Mouse (Mus musculus): ENCODE measurements around the gene Chn1. TPM values are rescaled to one million over a fixed set of nuclear protein-coding genes. Genes with fewer than 3 reads are reported as not detected.

Chn1 gene
- total and polyA plus RNA-seq, 3 experiments: 5.0 to 14.1 TPM; not detected in 1

GRCm38 (mm10) chr2:73585347-73585831, 189.8 kb downstream of the Chn1 start (continued):
- no peak for TF ChIP-seq USF2 (IDR thresholded peaks at IDR 0.05; ENCODE audit: borderline replicate concordance in 1 of 2, insufficient read depth in 1 of 2, low read depth in 1 of 2, low read length in 2 of 2)
- TF ChIP-seq UBTF (IDR thresholded peaks at IDR 0.05; ENCODE audit: borderline replicate concordance, insufficient read depth, low read depth, low read length): no peak

GRCm38 (mm10) chr2:73584645-73585346, 190.3 kb downstream of the Chn1 start:
- peak; percentile 75 for DNase-seq (ENCODE audit: low read depth, low spot score)
- H3K36me3 ChIP-seq (ENCODE audit: control insufficient read depth in 1 of 2, insufficient read depth in 2 of 2, low read length in 2 of 2): peaks cover 0 to 9% of the 10 kb centered on the region in 2 experiments; a peak in 2 of 4 replicates
- H3K27me3 ChIP-seq (ENCODE audit: control insufficient read depth in 1 of 2, insufficient read depth in 2 of 2, low read length in 2 of 2): no peaks in the 10 kb centered on the region
- H3K9me3 ChIP-seq (replicated peaks; ENCODE audit: insufficient read depth, low read length): no peaks in the 10 kb centered on the region
- no peaks in the 10 kb centered on the region for H3K79me2 ChIP-seq (ENCODE audit: control insufficient read depth, insufficient read depth, low read length, poor library complexity)
- peak overlapping the region; percentile 64 for H3K9ac ChIP-seq (ENCODE audit: control insufficient read depth, low read depth, low read length, poor library complexity, severe bottlenecking)
- H3K4me1 ChIP-seq (ENCODE audit: control insufficient read depth in 1 of 2, insufficient read depth in 2 of 2, low read length in 2 of 2): peaks cover 0 to 16% of the 10 kb centered on the region in 2 experiments; a peak in 2 of 4 replicates
- H3K4me3 ChIP-seq (ENCODE audit: control insufficient read depth in 1 of 2, insufficient read depth in 1 of 2, low read depth in 2 of 2, low read length in 2 of 2): peak overlapping the region; percentile 53 to 65
- H3K27ac ChIP-seq (ENCODE audit: control insufficient read depth, low read depth, low read length): no peak overlapping the region
- TF ChIP-seq MAX (IDR thresholded peaks at IDR 0.05; ENCODE audit: low read length) (no peak), POLR2AphosphoS2 (IDR thresholded peaks at IDR 0.05; ENCODE audit: low read length) (no peak), MAZ (IDR thresholded peaks at IDR 0.05; ENCODE audit: low read depth, low read length) (peak; percentile 88), ZKSCAN1 (IDR thresholded peaks at IDR 0.05; ENCODE audit: low read depth, low read length) (no peak), TBP (IDR thresholded peaks at IDR 0.05; ENCODE audit: low read depth, low read length) (no peak), ETS1 (IDR thresholded peaks at IDR 0.05; ENCODE audit: low read depth, low read length) (no peak), NRF1 (IDR thresholded peaks at IDR 0.05; ENCODE audit: insufficient read depth, low read depth, low read length, poor library complexity, severe bottlenecking) (no peak), SMC3 (IDR thresholded peaks at IDR 0.05; ENCODE audit: low read depth, low read length) (peak; percentile 80), SIN3A (IDR thresholded peaks at IDR 0.05; ENCODE audit: low read length) (no peak), ELF1 (IDR thresholded peaks at IDR 0.05; ENCODE audit: low read depth, low read length) (no peak), BHLHE40 (IDR thresholded peaks at IDR 0.05; ENCODE audit: borderline replicate concordance, low read depth, low read length) (no peak), HCFC1 (IDR thresholded peaks at IDR 0.05; ENCODE audit: low read depth, low read length) (no peak), ZMIZ1 (IDR thresholded peaks at IDR 0.05; ENCODE audit: low read depth, low read length) (no peak), E2F4 (IDR thresholded peaks at IDR 0.05; ENCODE audit: borderline replicate concordance, low read depth, low read length) (no peak), KAT2A (conservative IDR thresholded peaks at IDR 0.05; ENCODE audit: low read depth, low read length) (no peak), GATA1 (IDR thresholded peaks at IDR 0.05; ENCODE audit: low read depth, low read length) (no peak), ZNF384 (IDR thresholded peaks at IDR 0.05; ENCODE audit: low read depth, low read length) (peak; percentile 34; the same call in 1 of the 2 replicates), TCF12 (IDR thresholded peaks at IDR 0.05; ENCODE audit: low read depth, low read length) (no peak), NELFE (IDR thresholded peaks at IDR 0.05; ENCODE audit: low read depth, low read length) (no peak), CHD1 (IDR thresholded peaks at IDR 0.05; ENCODE audit: low read depth, low read length) (no peak), TAL1 (IDR thresholded peaks at IDR 0.05; ENCODE audit: low read length) (no peak), EP300 (IDR thresholded peaks at IDR 0.05; ENCODE audit: low read depth in 1 of 2, low read length in 2 of 2) (no peak), MAFK (IDR thresholded peaks at IDR 0.05; ENCODE audit: borderline replicate concordance, low read depth, low read length) (no peak), POLR2AphosphoS5 (IDR thresholded peaks at IDR 0.05; ENCODE audit: borderline replicate concordance, low read depth, low read length) (no peak), POLR2A (IDR thresholded peaks at IDR 0.05; ENCODE audit: control insufficient read depth in 1 of 2, insufficient read depth in 1 of 2, low read depth in 1 of 2, low read length in 2 of 2, poor library complexity in 1 of 2) (no peak), MYB (IDR thresholded peaks at IDR 0.05; ENCODE audit: low read depth, low read length) (no peak), RAD21 (IDR thresholded peaks at IDR 0.05; ENCODE audit: low read depth, low read length) (peak; percentile 74), CHD2 (IDR thresholded peaks at IDR 0.05; ENCODE audit: low read length) (no peak), GABPA (IDR thresholded peaks at IDR 0.05; ENCODE audit: low read depth, low read length) (no peak), JUND (IDR thresholded peaks at IDR 0.05; ENCODE audit: low read depth, low read length) (no peak), CTCF (IDR thresholded peaks at IDR 0.05 in 2 of 3, conservative IDR thresholded peaks at IDR 0.05 in 1 of 3; ENCODE audit: control insufficient read depth in 1 of 3, insufficient read depth in 1 of 3, low read depth in 2 of 3, low read length in 3 of 3, poor library complexity in 1 of 3, severe bottlenecking in 1 of 3) (peak; percentile 17 to 93 (median 69); a peak in 5 of 6 replicates), MXI1 (IDR thresholded peaks at IDR 0.05; ENCODE audit: low read depth, low read length) (0 out of 2 replicates have a peak, but pooled peaks have one; percentile 16), RCOR1 (IDR thresholded peaks at IDR 0.05; ENCODE audit: low read depth, low read length) (no peak)

Measured in MEL (cell line).